Mouse (Mus musculus): Measurements from ENCODE around the gene Soga1.

The Soga1 gene

GRCm38 (mm10) chr2:157039900-157040648 is 39.0 kb downstream of the Soga1 start:
- CTCF ChIA-PET, result no interaction called here

DNA sequence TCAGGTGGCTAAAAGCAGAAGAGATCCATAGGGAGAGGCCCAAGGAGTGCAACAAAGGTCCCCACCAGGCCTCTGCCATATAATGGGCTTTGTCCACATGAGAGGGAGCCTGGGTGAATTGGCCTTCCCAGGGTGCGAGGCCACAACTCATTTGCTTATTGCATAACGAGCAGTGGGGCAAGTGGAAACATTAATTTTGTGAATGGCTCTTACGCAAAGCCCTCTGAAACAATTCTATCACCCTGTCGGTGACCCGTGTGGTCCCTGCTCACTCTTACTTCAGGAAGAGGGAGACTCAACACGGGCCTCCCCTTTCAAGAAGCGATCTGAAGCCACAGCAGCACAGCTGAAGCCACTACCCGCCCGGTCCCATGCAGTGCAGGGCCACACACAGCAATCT is 41.8 kb downstream of the Soga1 start:
- CTCF ChIA-PET, result no interaction called here

GRCm38 (mm10) chr2:157036400-157036799 is 42.7 kb downstream of the Soga1 start:
- CTCF ChIA-PET, result no interaction called here

- CTCF ChIA-PET, result no interaction called here
Observed at GRCm38 (mm10) chr2:157035371-157035770, 43.7 kb downstream of the Soga1 start.

- CTCF ChIA-PET, result no interaction called here
Observed at GRCm38 (mm10) chr2:157030804-157031203, 48.2 kb downstream of the Soga1 start.

DNA sequence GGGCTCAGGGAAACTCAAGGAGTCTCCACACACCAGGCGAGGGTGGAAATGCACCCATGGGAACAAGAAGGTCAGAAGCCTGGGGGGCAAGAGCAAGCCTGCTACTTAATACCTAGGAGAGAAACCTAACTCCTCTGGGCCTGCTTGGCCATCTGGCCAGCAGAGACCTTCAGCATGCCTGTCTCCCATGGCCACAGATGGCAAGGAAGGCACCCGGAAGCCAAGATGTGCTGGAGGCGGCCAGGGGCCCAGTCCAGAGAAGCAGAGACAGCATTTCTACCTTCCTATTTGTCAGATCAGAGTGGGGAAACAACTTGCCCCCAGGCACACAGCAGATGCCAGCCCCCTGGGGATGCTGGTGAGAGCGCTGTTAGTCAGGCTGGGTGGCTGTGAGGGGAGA is 50.8 kb downstream of the Soga1 start:
- CTCF ChIA-PET, result no interaction called here

- CTCF ChIA-PET, result no interaction called here
Observed at GRCm38 (mm10) chr2:157027106-157028008, 51.7 kb downstream of the Soga1 start.

DNA sequence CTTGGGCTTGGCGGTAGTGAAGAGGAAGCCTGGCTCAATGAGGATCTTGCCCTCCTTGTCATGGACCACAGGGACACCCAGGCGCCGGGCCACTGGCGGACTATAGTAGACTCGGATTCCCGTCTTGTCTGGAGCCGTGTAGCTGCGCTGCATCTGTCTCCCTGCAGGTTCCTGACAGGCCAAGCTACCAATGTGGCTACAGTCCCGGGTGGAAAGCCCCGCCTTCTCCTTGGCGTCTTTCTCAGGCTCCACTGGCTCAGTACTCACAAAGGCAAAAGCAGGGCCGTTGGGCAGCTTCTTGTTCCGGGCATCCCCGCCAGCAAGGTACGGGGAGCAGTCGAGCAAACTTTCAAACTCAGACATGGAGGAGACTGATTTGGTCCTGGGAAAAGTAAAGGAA is 57.9 kb downstream of the Soga1 start:
- CTCF ChIA-PET, result interaction anchor here (0.5 kb wide), 1 partner anchor 147 kb away, joined by 3 read pairs; no protein-coding TSS in a partner anchor

DNA sequence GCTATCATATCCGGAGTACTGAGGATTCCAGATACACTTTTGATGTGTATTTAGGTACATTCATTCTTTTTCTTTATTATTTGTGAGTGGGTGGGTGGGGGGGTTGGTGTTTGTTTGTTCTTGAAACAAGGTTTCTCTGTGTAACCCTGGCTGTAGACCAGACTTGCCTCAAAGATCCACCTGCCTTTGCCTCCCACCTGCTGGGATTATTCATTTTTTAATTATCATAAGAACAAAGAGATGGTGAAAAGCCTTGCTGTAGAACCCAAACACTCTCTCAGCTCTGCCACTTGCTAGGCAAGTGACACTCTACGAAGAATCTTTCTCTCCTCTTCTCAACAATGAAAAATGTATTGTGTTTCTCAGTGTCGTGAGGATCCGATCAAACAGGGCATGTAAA is 59.8 kb downstream of the Soga1 start:
- CTCF ChIA-PET, result no interaction called here

GRCm38 (mm10) chr2:157016529-157017270 is 62.4 kb downstream of the Soga1 start:
- CTCF ChIA-PET, result no interaction called here

GRCm38 (mm10) chr2:157012341-157012740 is 66.7 kb downstream of the Soga1 start:
- CTCF ChIA-PET, result no interaction called here

DNA sequence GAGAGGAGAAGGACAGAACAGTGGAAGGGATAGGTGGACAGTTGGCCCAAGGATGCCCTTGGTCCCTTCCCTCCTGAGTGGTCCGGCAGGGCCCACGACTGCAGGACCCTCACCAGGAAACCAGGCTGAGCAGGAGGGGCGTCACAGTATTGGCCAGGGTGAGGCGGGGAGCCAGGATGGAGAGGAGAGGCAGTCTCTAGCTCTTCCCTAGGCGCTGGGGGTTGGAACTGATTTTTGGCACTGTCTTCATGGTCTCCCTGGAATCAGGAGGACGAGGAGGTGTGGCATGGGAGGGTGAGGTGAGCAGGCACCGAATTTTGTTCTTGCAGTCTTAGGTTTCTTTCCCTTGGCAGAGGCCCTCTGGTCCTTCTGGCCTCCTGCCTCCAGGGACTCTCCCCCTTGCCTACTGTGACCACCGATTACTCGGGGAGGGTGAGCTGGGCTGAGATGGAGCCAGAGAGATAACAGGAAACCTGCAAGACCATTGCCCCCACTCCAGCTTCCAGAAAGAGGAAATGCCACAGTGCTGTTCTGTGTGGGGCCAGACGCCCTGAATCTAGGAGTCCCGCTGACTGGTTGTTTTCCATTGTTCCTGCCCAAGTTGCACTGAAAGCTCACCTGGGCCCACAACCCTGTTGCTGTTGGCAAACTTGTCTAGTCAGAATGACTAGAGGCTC is 68.3 kb downstream of the Soga1 start:
- CTCF ChIA-PET, result no interaction called here

DNA sequence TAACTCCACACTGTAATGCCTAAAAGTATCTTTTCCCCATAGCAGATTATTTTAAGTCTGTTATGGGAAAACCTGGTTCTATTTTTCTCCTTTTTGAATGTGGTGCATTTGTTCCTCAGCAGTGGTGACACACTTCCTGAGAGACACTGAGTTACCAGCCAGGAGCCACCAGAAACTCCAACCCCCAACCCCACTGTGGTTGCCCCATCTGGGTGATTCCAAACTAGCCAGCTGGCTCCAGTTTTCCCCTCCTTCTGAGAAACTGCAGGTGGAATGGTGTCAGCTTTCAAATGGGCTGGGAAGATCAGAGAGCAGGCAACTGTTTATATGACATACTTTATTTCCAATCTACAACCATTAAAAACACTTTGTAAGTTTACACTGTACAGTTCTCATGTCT is 68.9 kb downstream of the Soga1 start:
- CTCF ChIA-PET, result no interaction called here

DNA sequence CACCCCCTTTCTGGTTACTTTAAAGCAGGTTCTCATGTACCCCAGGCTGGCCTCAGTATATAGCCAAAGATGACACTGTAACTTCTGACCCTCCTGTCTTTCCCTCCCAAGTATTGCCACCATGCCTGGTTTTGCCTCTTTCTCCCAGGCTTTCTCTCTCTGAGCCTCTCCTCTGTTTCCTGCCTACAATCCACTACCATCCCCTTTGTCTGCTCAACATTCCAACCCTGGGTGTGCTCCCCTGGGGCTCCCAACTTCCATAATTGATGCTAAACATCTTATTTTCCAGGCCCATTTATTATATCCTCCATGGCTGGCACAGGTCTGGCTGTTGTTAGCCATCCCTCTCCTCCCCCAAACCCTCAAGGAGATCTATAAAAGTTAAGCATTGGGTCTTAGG is 70.5 kb downstream of the Soga1 start:
- CTCF ChIA-PET, result no interaction called here

DNA sequence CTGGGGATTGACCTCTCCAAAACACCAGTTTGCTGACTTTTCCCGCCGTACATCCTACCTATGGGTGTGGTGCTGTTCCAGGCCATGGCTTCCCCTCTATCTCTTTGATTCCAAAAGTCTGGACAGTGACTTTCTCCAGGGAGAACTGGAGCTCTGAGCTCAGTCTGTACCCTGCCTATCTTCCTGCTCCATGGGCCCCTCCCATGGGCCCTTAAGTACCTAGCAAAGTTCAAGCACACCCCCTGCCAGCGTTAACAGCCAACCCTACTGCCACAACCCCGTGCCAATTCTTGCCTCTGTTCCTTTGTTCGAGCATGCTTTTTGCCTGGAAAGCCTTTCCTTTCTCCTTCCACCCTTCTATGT is 71.8 kb downstream of the Soga1 start:
- CTCF ChIA-PET, result no interaction called here

DNA sequence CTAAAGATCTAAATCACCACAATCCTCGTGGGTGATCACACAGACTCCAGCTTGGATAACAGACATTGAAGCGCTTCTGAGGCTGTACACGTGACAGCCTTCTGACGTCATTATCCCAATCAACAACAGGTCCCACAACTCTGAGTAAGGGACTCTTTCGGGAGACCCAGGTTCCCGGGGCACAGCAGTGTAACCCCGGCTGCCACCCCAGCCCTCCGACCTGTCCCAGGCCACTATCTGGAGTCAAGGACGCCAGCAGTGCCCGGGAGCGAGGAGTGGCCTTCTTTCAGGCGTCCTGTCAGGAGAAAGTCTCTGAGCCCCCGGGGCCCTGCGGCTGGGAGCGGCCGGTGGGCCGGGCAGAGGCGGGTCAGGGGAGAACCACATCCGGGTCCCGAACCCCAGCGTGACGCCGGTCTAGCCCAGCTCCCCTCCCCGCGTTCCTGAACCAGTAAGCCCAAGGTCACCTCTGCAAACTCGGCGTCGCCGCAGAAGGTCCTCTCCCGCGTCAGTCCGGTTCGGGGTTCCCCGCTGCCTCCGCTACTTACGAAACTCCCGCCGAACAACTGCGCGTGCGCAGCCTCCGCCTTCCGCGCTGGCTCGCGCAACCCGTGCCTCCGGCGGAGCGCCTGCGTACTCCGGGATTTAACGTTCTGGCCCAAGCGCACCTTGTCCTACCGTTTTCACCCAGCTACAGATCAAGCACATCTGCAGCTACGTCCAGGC is 72.4 kb downstream of the Soga1 start, which contains the start of gene Dsn1:
Dsn1 (minus strand) TSS at position 644 of the 723 bp plus-strand sequence.
- CTCF ChIA-PET, result interaction anchor here (0.6 kb wide), 1 partner anchor 57 kb away, joined by 4 read pairs; no protein-coding TSS in a partner anchor

DNA sequence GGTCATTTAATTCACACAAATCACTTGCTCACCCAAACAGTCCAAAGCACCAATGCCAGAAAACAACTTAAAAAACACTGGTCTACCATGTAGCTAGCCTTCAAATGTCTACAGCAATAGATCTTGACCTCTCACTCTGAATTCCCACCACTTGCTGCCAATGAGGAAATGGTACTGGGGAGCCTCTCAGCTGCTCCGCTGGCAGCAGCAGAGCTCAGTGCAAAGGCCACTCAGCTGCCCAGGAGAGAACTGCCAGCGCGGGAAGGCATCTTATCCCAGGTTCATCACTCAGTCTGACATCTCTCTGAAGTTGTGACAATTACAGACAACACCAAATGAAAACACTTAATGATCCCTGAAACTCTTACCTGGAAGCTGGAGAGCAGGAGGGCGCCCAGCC is 76.7 kb downstream of the Soga1 start:
- CTCF ChIA-PET, result no interaction called here

DNA sequence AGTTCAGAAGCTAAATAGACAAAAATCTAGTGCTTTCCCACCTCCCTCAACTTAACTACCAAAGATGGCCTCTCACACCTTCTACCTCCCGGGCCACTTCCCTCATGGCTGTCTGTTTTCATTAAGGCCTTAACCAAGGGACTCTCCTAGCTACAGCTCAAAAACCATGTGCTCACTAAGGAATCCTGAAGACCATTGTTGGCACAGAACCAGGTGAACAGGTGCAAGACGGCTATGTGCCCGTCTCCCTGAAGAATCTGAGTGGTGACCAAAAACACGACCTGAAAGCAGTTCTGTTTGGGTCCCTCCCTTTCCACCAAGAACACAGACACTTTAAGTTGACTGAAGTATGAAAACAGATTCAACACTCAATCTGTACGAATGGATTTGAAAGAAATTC is 80.8 kb downstream of the Soga1 start:
- CTCF ChIA-PET, result interaction anchor here (0.6 kb wide), 1 partner anchor 146 kb away, joined by 3 read pairs; no protein-coding TSS in a partner anchor

DNA sequence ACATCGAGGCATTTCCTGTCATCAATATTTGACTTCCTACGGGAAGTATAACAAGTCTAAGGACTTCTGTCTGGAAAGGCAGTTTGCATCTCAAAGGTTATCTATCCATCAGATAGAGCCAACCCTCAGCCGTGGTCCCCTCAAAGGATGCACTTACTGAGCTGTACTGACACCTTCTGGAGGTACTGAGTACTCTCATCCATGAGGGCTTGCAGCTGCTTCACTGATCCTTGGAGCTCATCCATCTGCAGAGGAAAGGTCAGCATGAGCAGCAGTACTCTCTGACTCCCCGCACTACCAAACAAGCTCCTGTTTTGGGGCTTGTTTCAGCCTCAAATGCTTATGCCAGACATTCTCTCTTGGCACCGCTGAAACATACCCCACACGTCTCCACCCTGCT is 82.5 kb downstream of the Soga1 start:
- CTCF ChIA-PET, result no interaction called here

DNA sequence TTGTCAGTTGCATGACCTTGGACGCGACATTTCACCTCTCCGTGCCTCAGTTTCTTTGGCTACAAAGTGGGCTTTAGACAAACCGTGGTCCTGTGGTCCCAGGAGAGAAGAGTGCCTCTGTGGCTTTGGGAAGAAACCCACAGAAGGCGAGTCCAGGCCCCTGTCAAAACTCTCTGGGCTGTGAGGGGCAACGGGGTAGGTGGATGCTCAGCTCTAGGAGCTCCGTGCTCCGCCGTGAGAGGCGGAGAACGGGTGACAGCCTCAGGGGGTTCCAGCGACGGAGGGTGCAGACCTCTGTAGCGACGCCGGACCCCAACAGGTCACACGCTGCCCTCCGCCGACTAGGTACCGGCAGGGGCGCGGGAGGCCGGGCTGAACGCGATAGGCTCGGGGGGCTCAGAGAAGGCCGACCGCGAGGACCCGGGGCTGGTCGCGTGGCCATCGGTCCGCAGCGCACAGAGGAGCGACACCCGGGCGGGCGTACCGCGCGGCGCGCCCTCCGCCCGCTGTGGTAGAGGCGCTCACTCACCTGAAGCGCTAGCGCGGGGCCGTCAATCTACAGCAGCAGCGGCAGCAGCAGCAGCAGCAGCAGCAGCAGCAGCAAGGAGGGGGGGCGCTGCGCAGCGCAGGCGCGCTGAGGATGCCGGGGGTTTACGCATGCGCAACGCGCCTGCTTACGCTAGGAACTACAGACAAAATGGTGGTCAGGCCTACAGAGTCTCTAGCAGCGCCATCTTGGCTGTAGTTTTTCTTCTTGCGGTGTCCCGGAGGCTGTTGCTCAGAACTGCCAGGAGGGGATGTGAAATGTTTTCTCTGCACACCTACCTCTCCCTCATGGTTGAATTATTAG is 87.4 kb downstream of the Soga1 start, which contains the start of gene Ndrg3:
Ndrg3 (minus strand) TSS at position 587 of the 850 bp plus-strand sequence.
- CTCF ChIA-PET, result interaction anchor here (0.6 kb wide), 1 partner anchor 1620 kb away, joined by 3 read pairs; no protein-coding TSS in a partner anchor
